Mouse (Mus musculus) ES-Bruce4 (cell line): ENCODE results near the gene Ankrd24. TPM values are rescaled to one million over a fixed set of nuclear protein-coding genes. Genes with fewer than 3 reads are reported as not detected.
A peak's percentile ranks its signal among the peaks of the same experiment; 100 is the strongest.

Source experiments
- H3K27ac ChIP-seq: 2 replicates; pipeline ENCODE4 v1.5.1; 2012; ENCODE audit warnings: low read length, inconsistent platforms; ENCODE audit not compliant: insufficient read depth
- H3K27me3 ChIP-seq: 2 replicates; pipeline ENCODE4 v1.6.1; 2012; ENCODE audit warnings: mild to moderate bottlenecking, low read length, inconsistent platforms; ENCODE audit not compliant: control insufficient read depth, poor library complexity, insufficient read depth, severe bottlenecking
- H3K36me3 ChIP-seq: 2 replicates; pipeline ENCODE4 v1.6.1; 2012; ENCODE audit warnings: inconsistent platforms, mild to moderate bottlenecking, low read length, moderate library complexity; ENCODE audit not compliant: control insufficient read depth, poor library complexity, insufficient read depth, severe bottlenecking
- H3K4me1 ChIP-seq: one replicate; pipeline ENCODE4 v1.8.1; 2011; ENCODE audit warnings: low read length; ENCODE audit not compliant: control insufficient read depth, insufficient read depth
- H3K4me3 ChIP-seq: 2 replicates; pipeline ENCODE4 v1.5.1; 2011; ENCODE audit warnings: low read depth, mild to moderate bottlenecking, low read length
- H3K9ac ChIP-seq: 2 replicates; pipeline ENCODE4 v1.6.1; 2012; ENCODE audit warnings: low read depth, mild to moderate bottlenecking, inconsistent platforms; ENCODE audit not compliant: poor library complexity, severe bottlenecking
- H3K9me3 ChIP-seq: replicated peaks from 2 replicates; pipeline ENCODE4 v1.6.1; 2012; ENCODE audit warnings: mild to moderate bottlenecking, low read length, inconsistent platforms; ENCODE audit not compliant: control insufficient read depth, poor library complexity, insufficient read depth, severe bottlenecking
- CTCF ChIP-seq: IDR thresholded peaks from one replicate; pipeline ENCODE4 v1.8.1; 2011; ENCODE audit warnings: low read depth, low read length
- EP300 ChIP-seq: IDR thresholded peaks from 2 replicates; pipeline ENCODE4 v1.6.1; 2011; ENCODE audit warnings: low read depth, low read length; ENCODE audit not compliant: insufficient read depth
- POLR2A ChIP-seq: IDR thresholded peaks from one replicate; pipeline ENCODE4 v1.8.1; 2011; ENCODE audit warnings: low read length; ENCODE audit not compliant: insufficient read depth
- polyA plus RNA-seq: library from polyadenylated mRNA; stranded (reverse); fragments of >200 nt; gene quantifications from 2 replicates; pipeline ENCODE4 v1.2.4, GENCODE M21; 2011; ENCODE audit warnings: low read depth; ENCODE audit not compliant: missing spikeins, insufficient read depth, insufficient read length

Ankrd24 gene
- polyA plus RNA-seq, 1 experiment: 16.1 TPM

DNA sequence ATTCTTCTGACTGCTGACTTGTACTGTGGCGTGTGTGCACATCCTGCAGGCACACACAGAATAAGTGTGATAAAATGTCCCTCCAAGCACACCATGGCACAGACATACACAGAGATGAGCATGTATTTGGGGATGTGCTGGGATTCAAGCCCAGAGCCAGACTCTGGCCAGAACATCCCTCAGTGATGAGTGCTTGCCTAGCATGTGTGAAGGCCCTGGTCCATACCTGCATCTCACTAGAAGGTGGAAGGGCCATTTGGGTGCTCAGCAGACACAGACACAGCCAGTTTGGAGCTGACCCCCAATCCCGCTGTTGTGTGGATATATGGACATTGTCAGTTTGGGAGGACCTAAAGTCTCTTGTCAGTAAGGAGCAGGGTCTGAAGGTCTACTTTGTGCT, 13.2 kb downstream of the Ankrd24 start:
- no peak for TF ChIP-seq CTCF
- TF ChIP-seq POLR2A: no peak
- no peak for TF ChIP-seq EP300
- H3K36me3 ChIP-seq: no peaks in the 10 kb centered on the region
- no peak overlapping the region for H3K9ac ChIP-seq
- no peak overlapping the region for H3K27ac ChIP-seq
- peaks cover 2% of the 10 kb centered on the region for H3K4me1 ChIP-seq
- H3K27me3 ChIP-seq: no peaks in the 10 kb centered on the region
- H3K4me3 ChIP-seq: no peak overlapping the region
- no peaks in the 10 kb centered on the region for H3K9me3 ChIP-seq

GRCm38 (mm10) chr10:81641978-81642647, 13.8 kb downstream of the Ankrd24 start:
- Histone ChIP-seq H3K9me3 (no peaks in the 10 kb centered on the region), H3K36me3 (no peaks in the 10 kb centered on the region), H3K4me1 (peaks cover 2% of the 10 kb centered on the region), H3K4me3 (no peak overlapping the region), H3K27me3 (no peaks in the 10 kb centered on the region), H3K27ac (no peak overlapping the region), H3K9ac (no peak overlapping the region)
- no peak for TF ChIP-seq CTCF
- TF ChIP-seq POLR2A: no peak
- TF ChIP-seq EP300: no peak

- no peaks in the 10 kb centered on the region for H3K9me3 ChIP-seq
- peak overlapping the region; percentile 76 for H3K4me3 ChIP-seq
- peak overlapping the region; percentile 74 for H3K9ac ChIP-seq
- TF ChIP-seq CTCF (no peak), EP300 (no peak), POLR2A (no peak)
- H3K36me3 ChIP-seq: no peaks in the 10 kb centered on the region
- peaks cover 2% of the 10 kb centered on the region for H3K4me1 ChIP-seq
- no peak overlapping the region for H3K27ac ChIP-seq
- no peaks in the 10 kb centered on the region for H3K27me3 ChIP-seq
Measured at GRCm38 (mm10) chr10:81642648-81643448, 14.5 kb downstream of the Ankrd24 start.

GRCm38 (mm10) chr10:81643449-81644055, 15.2 kb downstream of the Ankrd24 start:
- H3K27me3 ChIP-seq: no peaks in the 10 kb centered on the region
- TF ChIP-seq POLR2A (peak; percentile 24), EP300 (no peak)
- peaks cover 2% of the 10 kb centered on the region for H3K4me1 ChIP-seq
- H3K36me3 ChIP-seq: no peaks in the 10 kb centered on the region
- no peaks in the 10 kb centered on the region for H3K9me3 ChIP-seq
- peak overlapping the region; percentile 76 for H3K4me3 ChIP-seq
- 0 out of 2 replicates have a peak overlapping the region, but pooled peaks have one; percentile 6 for H3K27ac ChIP-seq
- H3K9ac ChIP-seq: peak overlapping the region; percentile 74

DNA sequence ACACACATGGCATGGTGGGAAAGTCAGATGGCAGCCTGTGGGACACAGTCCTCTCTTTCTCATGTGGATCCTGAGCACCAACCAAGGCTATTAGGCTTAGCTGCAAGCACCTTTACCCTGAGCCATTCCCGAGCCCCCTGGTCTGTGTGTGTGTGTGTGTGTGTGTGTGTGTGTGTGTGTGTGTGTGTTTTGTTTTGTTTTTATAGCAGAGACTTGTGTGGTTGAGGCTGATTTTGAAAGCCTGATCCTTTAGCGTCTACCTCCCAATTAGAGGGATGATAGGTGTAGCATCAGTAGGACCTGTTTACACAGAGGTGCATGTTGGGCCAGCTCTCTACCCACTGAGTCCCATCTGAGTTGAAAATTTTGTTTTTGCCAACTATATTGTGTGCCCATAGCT, 15.8 kb downstream of the Ankrd24 start:
- H3K4me3 ChIP-seq: peak overlapping the region; percentile 75
- TF ChIP-seq CTCF (no peak), EP300 (no peak), POLR2A (no peak)
- H3K27ac ChIP-seq: peak overlapping the region; percentile 6; the same call in 1 of the 2 replicates

DNA sequence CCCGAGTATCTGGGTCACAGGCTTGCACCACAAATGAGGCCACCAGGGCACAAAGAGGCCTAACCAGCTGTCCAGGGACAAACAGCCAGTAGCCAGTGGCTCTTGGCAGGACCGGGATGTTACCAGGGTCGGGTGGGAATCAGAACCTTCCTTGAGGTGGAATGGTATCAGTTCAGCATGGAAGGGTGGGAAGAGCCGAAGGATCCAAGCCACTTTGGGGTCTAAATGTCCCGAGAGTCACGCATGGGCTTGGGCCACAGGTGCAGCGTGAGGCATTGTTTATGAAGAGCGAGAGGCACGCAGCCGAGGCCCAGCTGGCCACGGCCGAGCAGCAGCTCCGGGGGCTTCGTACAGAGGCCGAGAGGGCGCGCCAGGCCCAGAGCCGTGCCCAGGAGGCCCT, 16.4 kb downstream of the Ankrd24 start:
- H3K27me3 ChIP-seq: no peaks in the 10 kb centered on the region
- H3K36me3 ChIP-seq: no peaks in the 10 kb centered on the region
- H3K4me3 ChIP-seq: no peak overlapping the region
- no peak for TF ChIP-seq EP300
- TF ChIP-seq POLR2A: no peak
- TF ChIP-seq CTCF: no peak
- peaks cover 2% of the 10 kb centered on the region for H3K4me1 ChIP-seq
- no peak overlapping the region for H3K27ac ChIP-seq
- H3K9me3 ChIP-seq: no peaks in the 10 kb centered on the region
- H3K9ac ChIP-seq: peak overlapping the region; percentile 74

More for the DNA sequence above, 15.8 kb downstream of the Ankrd24 start:
- Histone ChIP-seq H3K36me3 (no peaks in the 10 kb centered on the region), H3K4me1 (peaks cover 2% of the 10 kb centered on the region), H3K27me3 (no peaks in the 10 kb centered on the region), H3K9ac (peak overlapping the region; percentile 74), H3K9me3 (no peaks in the 10 kb centered on the region)
